Mouse (Mus musculus) neural tube, embryonic 11.5 days (tissue): ENCODE measurements around the gene Cdr2l. TPM values are rescaled to one million over a fixed set of nuclear protein-coding genes. Genes with fewer than 3 reads are reported as not detected.

Experiments used
- ATAC-seq: fragments of 200-750 bp; cut with Nextera tagmentation; 2 replicates; pipeline ENCODE4 v1.8.0; 2017; ENCODE audit warnings: moderate number of reproducible peaks, mild to moderate bottlenecking, moderate TSS enrichment, moderate library complexity; ENCODE audit not compliant: insufficient read depth, low FRiP score, low TSS enrichment
- DNase-seq: peaks from one replicate; pipeline ENCODE4 v3.0.0-alpha.2; 2015; ENCODE audit warnings: low spot score
- H3K27ac ChIP-seq: fragments of 300-500 bp; sonication (generic); 2 replicates; pipeline ENCODE4 v1.5.1; 2014; ENCODE audit warnings: low read depth, mild to moderate bottlenecking, low read length
- H3K27me3 ChIP-seq: fragments of 300-500 bp; sonication (generic); 2 replicates; pipeline ENCODE4 v1.6.1; 2014; ENCODE audit warnings: mild to moderate bottlenecking, low read length, mixed read lengths; ENCODE audit not compliant: control insufficient read depth, insufficient read depth
- H3K36me3 ChIP-seq: fragments of 300-500 bp; sonication (generic); 2 replicates; pipeline ENCODE4 v1.6.1; 2014; ENCODE audit warnings: mild to moderate bottlenecking, low read length, moderate library complexity, mixed read lengths; ENCODE audit not compliant: control insufficient read depth, insufficient read depth
- H3K4me1 ChIP-seq: fragments of 300-500 bp; sonication (generic); 2 replicates; pipeline ENCODE4 v1.6.1; 2014; ENCODE audit warnings: low read length, mixed read lengths; ENCODE audit not compliant: control insufficient read depth, insufficient read depth
- H3K4me2 ChIP-seq: fragments of 300-500 bp; sonication (generic); 2 replicates; pipeline ENCODE4 v1.6.1; 2014; ENCODE audit warnings: low read depth, mild to moderate bottlenecking, moderate library complexity
- H3K4me3 ChIP-seq: fragments of 300-500 bp; sonication (generic); 2 replicates; pipeline ENCODE4 v1.5.1; 2014; ENCODE audit warnings: low read depth, low read length
- H3K9ac ChIP-seq: fragments of 300-500 bp; sonication (generic); 2 replicates; pipeline ENCODE4 v1.6.1; 2014; ENCODE audit warnings: mild to moderate bottlenecking, low read length
- H3K9me3 ChIP-seq: fragments of 300-500 bp; sonication (generic); 2 replicates; pipeline ENCODE4 v1.6.1; 2016; ENCODE audit warnings: low read length; ENCODE audit not compliant: control insufficient read depth
- WGBS: fragments of 180-500 bp; shearing (Covaris S2); extraction: QIAGEN DNeasy Blood & Tissue Kit; methylation state at CpG from one replicate; pipeline ENCODE4 v1.1.7; 2014; 5-methylcytosine and 5-hydroxymethylcytosine counted together
- polyA plus RNA-seq: library from polyadenylated mRNA; unstranded; fragments of >200 nt; fragmentation: Nextera tagmentation; extraction: Ambion mirVana; gene quantifications from 2 replicates; pipeline ENCODE4 v1.2.1, GENCODE M21; 2014

The Cdr2l gene
- polyA plus RNA-seq, 1 experiment from 2014 or later: 18.1 TPM

DNA sequence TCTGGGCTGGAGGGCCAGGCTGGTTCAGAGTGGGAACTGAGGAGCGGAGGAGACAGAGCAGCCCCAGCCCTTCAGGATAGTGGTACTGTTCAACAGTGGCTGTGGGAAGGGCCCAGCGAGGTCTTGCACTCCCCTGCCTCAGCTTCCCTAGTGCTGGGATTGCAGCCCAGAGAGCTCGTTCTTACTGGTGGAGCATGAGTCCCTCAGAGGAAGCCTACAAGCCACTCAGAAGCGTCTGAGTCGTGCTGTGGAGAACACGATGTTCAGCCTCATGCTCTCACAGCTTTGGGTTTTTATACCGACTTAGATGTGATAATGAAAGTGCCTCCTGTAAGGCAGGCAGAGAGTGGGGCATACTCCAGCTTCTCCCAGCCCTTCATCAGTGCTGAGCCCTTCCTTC, 43.0 kb downstream of the Cdr2l start:
- no peaks in the 10 kb centered on the region for H3K27me3 ChIP-seq
- H3K4me3 ChIP-seq: no peak overlapping the region
- DNase-seq: no peak
- no peak for ATAC-seq
- peaks cover 3% of the 10 kb centered on the region; the same call in 1 of the 2 replicates for H3K36me3 ChIP-seq
- no peak overlapping the region for H3K4me2 ChIP-seq
- 83% methylated on average over 7 of the region's 7 CpGs for WGBS
- 0 out of 2 replicates have a peak, but pooled peaks cover 6% of the 10 kb centered on the region for H3K4me1 ChIP-seq
- no peak overlapping the region for H3K9ac ChIP-seq
- no peak overlapping the region for H3K27ac ChIP-seq
- no peaks in the 10 kb centered on the region for H3K9me3 ChIP-seq

DNA sequence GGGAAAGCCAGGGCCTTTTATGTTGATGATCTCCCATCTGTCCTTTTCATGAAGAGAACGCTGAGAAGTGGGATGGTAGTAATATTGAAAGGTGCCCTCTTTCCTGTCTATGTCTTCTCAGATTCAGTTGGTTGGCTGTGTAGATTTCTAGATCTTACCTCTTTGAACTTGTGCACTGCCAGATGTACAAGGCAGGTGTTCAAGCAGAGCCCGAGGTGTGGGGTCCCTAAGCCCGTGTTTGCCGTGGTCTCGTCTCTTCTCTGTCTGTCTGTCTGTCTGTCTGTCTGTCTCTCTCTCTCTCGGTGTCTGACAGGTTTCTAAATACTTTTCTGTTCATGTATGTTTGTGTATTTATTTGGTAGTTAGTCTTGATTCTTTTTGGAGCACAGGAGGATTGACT, 44.0 kb downstream of the Cdr2l start:
- no peak for DNase-seq
- no peaks in the 10 kb centered on the region for H3K9me3 ChIP-seq
- H3K9ac ChIP-seq: no peak overlapping the region
- 87% methylated on average over 6 of the region's 6 CpGs for WGBS
- no peaks in the 10 kb centered on the region for H3K27me3 ChIP-seq
- ATAC-seq: no peak
- no peak overlapping the region for H3K4me2 ChIP-seq
- H3K4me3 ChIP-seq: no peak overlapping the region
- 0 out of 2 replicates have a peak, but pooled peaks cover 6% of the 10 kb centered on the region for H3K4me1 ChIP-seq
- no peak overlapping the region for H3K27ac ChIP-seq
- peaks cover 8% of the 10 kb centered on the region for H3K36me3 ChIP-seq

DNA sequence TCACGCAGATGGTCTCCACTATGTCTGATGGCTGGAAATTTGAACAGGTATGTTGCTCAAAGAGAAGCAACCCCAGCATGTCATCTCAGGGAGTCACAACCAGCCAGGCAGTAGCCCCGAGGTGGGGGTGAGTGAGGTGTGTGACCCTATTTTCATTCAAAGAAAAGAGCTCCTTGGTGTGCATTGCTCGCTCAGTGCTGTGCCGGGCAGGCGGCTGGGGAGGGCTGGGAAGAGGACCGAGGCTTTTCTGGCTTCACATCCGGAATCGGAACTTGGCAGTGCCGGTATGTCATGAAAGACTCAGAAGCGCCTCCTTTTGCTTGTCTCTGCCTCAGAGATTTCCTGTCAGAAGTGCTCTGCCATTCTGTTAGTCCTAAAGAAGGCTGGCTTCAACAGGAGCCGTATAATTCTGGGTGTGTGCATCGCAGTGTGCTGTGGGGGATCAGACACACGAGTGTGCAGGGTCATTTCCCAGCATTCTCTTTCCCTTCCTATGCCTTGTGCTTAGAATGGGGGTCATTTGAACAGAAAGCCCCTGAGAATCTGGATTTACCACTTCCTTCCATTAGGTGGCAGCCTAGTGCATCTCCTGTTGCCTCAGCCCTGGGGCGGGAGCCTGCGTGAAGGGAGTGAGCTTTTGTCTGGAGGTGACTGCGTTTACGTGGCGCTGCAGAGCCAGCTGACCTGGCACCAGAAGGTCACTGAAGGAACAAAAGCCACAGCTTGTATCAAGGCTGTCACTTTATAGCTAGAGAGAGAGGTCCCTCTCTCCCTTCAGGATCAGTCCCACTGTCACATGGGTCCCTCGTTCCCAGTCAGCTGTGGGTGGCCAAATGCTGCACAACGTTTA, 46.0 kb downstream of the Cdr2l start:
- Histone ChIP-seq H3K4me1 (no peaks in the 10 kb centered on the region), H3K9me3 (no peaks in the 10 kb centered on the region), H3K9ac (peak overlapping the region; percentile 9; the same call in 1 of the 2 replicates), H3K27ac (peak overlapping the region; percentile 2), H3K36me3 (peaks cover 8% of the 10 kb centered on the region), H3K4me2 (no peak overlapping the region), H3K27me3 (no peaks in the 10 kb centered on the region), H3K4me3 (no peak overlapping the region)
- DNase-seq: peak; percentile 84
- peak; percentile 38; the same call in 1 of the 2 replicates for ATAC-seq
- 34% methylated on average over 20 of the region's 20 CpGs for WGBS

DNA sequence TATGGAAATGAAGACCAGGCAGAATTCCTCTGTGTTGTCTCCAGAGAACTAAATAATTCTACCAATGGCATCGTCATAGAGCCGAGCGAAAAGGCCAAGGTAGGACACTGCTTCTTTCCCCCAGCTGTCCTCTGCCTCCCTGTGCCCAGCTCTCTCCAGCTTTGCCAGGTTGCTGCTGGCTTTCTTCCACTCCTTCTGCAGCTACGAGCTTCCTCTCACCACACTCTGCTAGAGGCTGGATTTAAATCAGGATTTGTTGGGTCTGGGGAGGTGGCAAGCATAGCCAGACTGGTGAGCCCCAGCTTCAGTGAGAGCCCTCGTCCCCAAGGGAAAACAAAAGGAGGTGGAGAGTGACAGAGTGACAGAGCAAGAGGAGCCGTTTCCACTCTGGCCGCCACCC, 47.6 kb downstream of the Cdr2l start:
- no peaks in the 10 kb centered on the region for H3K27me3 ChIP-seq
- DNase-seq (no peak), ATAC-seq (no peak)
- H3K4me1 ChIP-seq: no peaks in the 10 kb centered on the region
- H3K9ac ChIP-seq: no peak overlapping the region
- H3K4me2 ChIP-seq: no peak overlapping the region
- no peak overlapping the region for H3K4me3 ChIP-seq
- peaks cover 8% of the 10 kb centered on the region for H3K36me3 ChIP-seq
- H3K9me3 ChIP-seq: no peaks in the 10 kb centered on the region
- 91% methylated on average over 7 of the region's 7 CpGs for WGBS
- H3K27ac ChIP-seq: no peak overlapping the region

DNA sequence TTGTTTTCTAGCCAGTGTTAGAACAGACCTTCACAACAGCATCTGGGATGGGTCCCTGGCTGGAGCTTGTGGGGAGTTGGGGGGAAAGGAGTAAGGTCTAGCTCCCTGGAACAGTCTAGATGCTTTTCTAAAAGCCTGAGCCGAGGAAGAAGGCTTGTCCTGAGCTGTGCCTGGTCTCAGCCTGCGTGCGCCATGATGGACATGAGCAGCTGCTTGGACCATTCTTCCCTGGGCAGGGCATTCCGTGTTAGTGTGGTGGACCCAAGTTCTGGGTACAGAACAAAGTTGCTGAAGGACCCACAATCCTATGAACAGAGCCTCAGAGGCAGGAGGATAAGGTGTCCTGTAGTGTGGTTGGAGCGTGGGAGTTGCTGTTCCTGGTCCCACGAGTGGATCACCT, 48.8 kb downstream of the Cdr2l start:
- 96% methylated on average over 6 of the region's 6 CpGs for WGBS
- Histone ChIP-seq H3K27me3 (no peaks in the 10 kb centered on the region), H3K9me3 (no peaks in the 10 kb centered on the region), H3K4me2 (no peak overlapping the region), H3K4me1 (no peaks in the 10 kb centered on the region; the same call in 1 of the 2 replicates), H3K4me3 (no peak overlapping the region), H3K9ac (no peak overlapping the region), H3K27ac (no peak overlapping the region), H3K36me3 (peaks cover 8% of the 10 kb centered on the region)
- DNase-seq: no peak
- ATAC-seq: no peak

DNA sequence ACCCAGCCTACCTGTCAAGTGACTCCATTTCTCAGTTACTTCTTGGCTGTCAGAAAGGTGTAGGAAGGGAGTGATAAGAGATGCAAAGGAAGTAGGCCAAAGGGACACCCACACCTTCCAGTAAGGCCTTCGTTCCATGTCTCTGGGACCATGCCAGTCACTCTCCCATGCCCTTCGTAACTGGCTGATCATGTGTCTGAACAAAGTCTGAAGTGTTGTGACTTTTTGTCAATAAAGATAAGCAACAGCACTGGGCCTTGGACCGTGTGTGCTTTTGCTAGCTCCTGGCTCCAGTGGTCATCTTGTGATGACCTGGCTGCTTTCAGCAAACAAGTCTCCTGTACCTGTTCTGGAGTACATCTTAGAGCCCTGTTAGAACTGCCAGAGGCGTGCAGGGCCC, 51.1 kb downstream of the Cdr2l start:
- DNase-seq (no peak), ATAC-seq (no peak)
- Histone ChIP-seq H3K27ac (no peak overlapping the region), H3K27me3 (no peaks in the 10 kb centered on the region), H3K9ac (no peak overlapping the region), H3K36me3 (peaks cover 8% of the 10 kb centered on the region), H3K9me3 (no peaks in the 10 kb centered on the region), H3K4me3 (no peak overlapping the region), H3K4me2 (no peak overlapping the region), H3K4me1 (no peaks in the 10 kb centered on the region; the same call in 1 of the 2 replicates)
- 90% methylated on average over 4 of the region's 4 CpGs for WGBS

DNA sequence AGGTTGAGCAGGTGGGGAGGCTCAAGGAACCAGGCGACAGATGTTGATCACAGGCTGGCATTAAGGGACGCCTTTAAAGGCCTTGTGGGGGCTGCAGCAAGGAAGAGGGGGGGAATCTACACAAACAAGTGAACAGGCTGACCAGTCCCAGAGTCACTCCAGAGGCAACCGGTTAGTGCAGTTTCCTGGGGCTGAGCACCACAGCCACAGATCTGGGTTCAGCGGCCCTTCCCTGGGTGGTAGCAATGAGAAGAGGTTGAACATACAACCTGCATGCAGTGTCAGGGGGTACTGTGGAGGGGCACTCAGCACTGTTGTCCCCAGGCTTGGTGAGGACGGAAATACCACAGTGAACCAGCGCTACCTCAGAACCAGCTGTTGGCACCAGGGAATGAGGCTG, 51.6 kb downstream of the Cdr2l start:
- no peaks in the 10 kb centered on the region; the same call in 1 of the 2 replicates for H3K4me1 ChIP-seq
- no peak overlapping the region for H3K27ac ChIP-seq
- H3K4me3 ChIP-seq: no peak overlapping the region
- peaks cover 8% of the 10 kb centered on the region for H3K36me3 ChIP-seq
- H3K4me2 ChIP-seq: no peak overlapping the region
- H3K9me3 ChIP-seq: no peaks in the 10 kb centered on the region
- ATAC-seq (no peak), DNase-seq (no peak)
- WGBS: 81% methylated on average over 6 of the region's 6 CpGs
- no peak overlapping the region for H3K9ac ChIP-seq
- no peaks in the 10 kb centered on the region for H3K27me3 ChIP-seq

DNA sequence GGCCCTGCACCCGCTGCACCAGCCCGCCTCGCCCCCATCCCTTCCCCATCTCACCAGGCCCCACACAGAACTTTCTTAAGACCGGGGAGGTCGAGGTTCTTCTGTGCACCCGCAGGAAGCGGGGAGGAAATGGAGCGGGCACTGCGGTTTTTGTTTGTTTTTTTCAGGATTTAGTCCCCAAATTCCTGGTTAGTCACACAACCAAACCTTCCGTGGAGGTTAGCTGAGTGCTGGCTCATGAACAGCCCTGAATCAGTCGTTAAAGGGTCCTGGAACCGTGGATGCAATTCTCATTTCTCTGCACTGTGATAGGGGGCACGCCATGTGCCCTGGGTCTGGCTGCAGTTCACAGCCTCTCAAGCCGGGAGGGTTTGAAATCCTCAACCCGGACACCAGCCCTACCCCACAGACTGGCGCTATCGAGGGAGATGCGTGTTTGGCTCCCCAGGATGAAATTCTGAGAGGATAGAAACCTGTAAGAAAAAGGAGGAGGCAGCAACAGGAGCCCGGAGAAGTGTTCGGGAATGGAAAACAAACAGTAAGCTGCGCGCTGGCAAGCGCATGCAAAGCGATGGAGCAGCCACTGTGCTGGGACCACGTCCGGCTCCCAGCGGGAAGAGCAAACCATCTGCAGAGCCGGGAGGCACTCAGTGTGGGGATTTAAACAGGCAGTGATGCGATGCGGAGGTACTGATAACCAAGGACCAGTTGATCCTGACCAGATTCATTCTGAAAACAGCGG, 54.1 kb downstream of the Cdr2l start:
- no peak overlapping the region for H3K27ac ChIP-seq
- peak; percentile 55 for DNase-seq
- H3K9ac ChIP-seq: peak overlapping the region; percentile 44
- H3K36me3 ChIP-seq: no peaks in the 10 kb centered on the region; the same call in none of the 2 replicates
- H3K4me1 ChIP-seq: no peaks in the 10 kb centered on the region; the same call in 1 of the 2 replicates
- no peaks in the 10 kb centered on the region for H3K27me3 ChIP-seq
- peak overlapping the region; percentile 43 for H3K4me2 ChIP-seq
- H3K9me3 ChIP-seq: no peaks in the 10 kb centered on the region
- ATAC-seq: no peak
- peak overlapping the region; percentile 16 for H3K4me3 ChIP-seq
- 5% methylated on average over 31 of the region's 31 CpGs for whole genome bisulfite sequencing
